Mouse (Mus musculus) layer of hippocampus, adult 8-10 months (tissue): ENCODE data around the gene Nfia. TPM values are rescaled to one million over a fixed set of nuclear protein-coding genes. Genes with fewer than 3 reads are reported as not detected.
A peak's percentile ranks its signal among the peaks of the same experiment; 100 is the strongest.

ENCODE experiments used
- DNase-seq, 2 experiments: peaks; one replicate each; pipeline ENCODE4 v3.0.0; 2022; ENCODE audit warnings: low spot score in 2 of 2
- total RNA-seq, 4 experiments: library from RNA; stranded (reverse); gene quantifications; 2 replicates each; pipeline ENCODE4 v1.2.4; 2022

Nfia gene
- total RNA-seq, result 100 to 1,000 TPM in 1 of 4 experiments, 10 to 100 TPM in 3; 94.9 to 110 (median 97.8) TPM

DNA sequence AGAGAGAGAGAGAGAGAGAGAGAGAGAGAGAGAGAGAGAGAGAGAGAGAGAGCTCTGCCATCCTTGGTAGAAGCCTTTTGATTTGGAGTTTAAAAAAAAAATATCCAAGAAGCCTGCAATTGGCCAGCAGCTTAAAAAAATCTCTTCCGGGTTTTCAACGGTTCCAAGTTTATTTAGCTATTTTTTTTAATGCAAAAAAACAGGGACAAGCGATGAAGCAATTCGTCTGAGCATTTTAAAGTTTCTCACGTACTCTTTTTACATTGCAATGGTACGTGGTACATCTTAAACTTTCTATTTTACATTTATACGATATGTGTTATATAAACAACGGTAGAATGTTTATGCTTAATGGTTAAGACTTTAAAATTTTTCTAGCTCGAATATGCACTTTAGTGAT is at the start of gene Nfia:
Nfia (plus strand) TSS at position 94 of the 400 bp plus-strand sequence.
- DNase-seq, result no peak

DNA sequence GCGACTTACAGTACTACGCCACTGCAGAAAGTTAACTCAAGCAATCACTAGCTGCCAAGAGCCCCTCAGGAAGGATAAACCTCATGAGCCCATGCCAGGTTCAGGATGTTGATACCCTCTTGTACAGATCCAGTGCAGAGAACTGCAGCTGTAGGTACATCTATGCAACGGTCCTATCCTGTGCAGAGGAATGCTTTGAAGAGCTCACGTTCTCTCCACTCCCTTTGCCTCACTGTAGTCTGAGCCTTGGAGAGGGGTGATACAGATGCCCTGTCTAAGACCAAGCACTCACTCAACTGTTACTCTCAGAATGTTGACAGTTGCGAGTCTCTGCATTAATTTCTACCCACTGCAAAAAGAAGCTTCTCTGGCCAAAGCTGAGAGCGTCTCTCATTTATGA is 49.2 kb upstream of the Nfia start:
- no peak for DNase-seq

DNA sequence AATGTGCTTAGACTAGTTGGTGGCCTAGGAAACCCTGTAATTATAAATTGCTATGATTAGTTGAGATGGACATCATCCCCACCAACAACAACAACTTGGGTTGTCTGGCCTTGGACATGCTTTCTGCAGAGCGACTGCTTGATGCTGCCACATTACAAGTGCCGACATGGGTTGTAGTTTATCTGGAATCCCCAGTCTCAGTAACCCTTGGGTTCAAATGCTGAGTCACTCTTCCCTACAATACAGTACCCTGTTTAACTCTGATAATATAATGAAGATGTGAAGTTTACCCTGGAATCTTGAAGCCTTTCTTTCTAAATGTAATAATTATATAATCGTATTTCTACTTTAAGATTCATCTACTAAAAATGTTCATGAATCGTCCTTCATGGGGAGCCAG is 44.0 kb upstream of the Nfia start:
- DNase-seq, result no peak

DNA sequence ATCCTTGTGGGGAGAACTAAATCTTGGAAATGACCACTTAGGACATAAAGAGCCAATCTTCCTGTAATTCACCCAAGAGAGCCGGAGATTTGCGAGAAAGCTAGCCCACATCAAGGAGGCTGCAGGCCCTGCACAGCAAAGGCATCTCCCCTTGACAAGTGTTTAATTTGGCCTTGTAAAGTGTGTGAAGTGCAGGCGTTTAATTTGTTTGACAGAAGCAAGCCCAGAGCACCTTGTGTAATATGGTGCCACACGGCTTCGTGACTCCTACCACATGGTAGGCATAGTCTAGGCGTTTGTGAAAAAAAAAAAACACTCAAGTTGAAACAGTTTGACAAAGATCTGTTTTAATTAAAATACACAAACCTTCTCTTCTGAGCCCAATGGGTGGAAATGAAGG is 42.5 kb upstream of the Nfia start:
- no peak for DNase-seq

DNA sequence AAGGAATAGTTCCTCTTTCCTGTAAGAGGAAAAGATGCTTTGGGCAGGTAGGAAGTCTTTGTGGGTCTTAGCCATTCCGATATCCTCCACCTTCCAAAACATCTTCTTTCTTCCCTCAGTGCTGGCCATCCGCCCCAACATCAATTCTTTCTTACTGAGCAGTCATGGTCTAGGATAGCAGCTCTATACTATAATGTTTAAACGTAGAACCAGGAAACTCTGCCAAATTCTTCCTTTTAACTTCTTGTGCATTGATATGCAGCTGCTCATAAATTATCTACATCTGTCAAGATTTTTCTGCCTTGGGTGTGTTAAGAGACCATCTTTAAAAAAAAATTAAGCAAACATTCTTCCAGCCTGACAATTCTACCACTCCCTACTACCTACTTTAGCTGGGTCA is 42.1 kb upstream of the Nfia start:
- no peak for DNase-seq

DNA sequence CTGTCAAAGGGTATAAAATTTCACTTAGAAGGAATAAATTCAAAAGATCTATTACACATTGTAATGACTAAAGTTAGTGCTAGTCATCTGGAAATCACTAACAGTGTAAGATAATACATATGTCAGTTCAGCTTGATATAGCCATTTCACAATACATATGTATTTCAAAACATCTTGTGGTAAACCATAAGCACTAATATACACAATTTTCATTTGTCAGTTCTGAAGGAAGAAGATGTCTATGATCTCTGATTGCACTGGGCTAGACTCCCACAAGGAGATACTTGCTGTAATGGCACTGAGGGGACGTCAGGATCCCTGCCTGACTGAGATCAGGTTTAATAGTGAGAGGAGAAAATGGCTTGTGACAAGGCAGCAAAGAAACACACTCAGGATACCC is 39.1 kb upstream of the Nfia start:
- DNase-seq, result no peak

DNA sequence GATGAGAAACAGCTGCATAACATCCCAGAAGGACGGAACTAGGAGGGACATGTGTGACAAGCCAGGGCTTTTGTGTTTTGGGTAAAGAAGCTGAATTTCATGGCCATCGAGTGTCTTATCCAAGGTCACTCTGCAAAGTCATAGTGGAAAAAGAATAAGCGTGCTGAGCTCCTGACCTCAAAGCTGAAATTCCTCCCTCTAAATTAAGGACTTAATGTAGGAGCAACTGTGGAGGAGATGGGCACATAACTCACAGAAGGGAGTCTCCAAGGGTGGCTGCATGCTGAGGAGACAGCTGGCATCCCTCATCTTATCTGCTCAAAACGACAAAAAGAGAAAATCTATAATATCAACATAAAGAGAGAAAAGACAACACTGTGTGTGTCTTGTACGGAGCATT is 28.6 kb upstream of the Nfia start:
- no peak for DNase-seq

DNA sequence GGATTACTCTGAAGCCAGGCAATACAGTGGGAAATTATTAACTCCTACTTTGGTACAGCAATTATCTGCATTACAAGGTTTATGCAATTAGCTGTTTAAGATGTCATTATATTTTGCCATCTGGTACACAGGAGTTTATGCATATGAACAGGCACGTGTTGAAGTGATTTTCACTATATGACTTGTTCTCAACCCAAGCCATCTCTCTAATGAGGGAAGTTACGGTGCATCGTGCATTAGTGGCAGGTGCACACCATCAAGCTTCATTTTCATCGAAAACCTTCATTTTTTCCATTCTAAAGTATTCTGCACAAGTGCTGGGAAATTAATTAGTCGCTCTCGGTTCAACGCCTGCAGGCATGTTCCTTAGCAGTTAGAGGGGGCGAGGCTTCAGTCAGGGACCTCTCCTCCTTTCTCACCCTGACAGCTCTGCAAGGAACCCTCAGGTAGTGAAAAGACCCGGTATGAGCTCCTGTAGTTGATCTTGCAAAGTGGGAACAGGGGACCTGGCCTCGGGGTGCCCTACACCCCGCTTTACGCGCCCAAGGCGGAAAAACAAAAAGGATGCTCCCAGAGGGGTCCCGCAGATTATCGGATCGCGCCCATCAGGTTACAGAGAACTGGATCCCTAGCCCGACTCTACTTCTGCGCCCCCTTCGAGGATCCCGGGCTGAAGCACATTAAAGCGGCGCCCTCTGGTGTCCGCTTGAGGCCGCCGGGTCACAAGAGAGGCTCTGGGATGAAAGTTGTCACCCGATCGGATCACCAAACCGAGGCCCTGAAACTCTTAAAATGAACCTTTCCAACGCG is 27.0 kb upstream of the Nfia start:
- peak; percentile 44 to 70 for DNase-seq

DNA sequence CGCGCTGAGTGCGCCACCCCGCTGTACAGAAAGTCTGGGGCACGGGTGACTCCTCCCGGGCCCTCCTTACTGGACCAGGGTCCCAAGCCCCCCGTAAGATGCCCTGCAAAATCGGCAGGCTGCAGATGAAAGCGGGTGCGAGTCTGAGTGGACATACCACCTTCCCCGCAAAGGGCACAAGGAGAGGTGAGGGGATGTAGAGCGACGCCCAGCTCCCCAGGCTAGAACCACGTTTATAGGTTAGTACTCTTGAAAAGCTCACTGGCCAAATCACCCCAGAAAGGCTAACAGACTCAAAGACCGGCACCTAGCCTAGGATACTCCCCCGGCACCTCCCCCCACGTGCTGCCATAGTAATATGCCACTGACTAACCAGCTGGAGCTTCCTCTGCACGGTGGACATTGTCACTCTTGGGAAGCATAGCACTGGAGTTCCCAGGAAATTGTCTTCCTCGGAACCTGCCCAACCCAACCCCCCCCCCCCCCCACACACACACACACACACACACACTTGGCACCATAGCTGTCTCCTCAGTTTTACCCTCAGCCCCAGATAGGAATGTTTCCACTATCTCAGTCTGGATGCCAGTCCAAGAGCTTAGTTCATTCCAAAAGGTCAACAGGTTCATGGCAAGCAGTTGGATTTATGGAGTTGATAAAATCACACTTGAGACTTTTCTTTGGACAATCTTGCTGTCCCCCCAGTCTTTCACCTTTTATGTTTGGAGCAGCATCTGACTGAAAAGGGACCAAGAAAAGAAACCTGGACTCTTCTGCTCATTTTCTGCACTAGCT is 26.2 kb upstream of the Nfia start:
- no peak for DNase-seq

DNA sequence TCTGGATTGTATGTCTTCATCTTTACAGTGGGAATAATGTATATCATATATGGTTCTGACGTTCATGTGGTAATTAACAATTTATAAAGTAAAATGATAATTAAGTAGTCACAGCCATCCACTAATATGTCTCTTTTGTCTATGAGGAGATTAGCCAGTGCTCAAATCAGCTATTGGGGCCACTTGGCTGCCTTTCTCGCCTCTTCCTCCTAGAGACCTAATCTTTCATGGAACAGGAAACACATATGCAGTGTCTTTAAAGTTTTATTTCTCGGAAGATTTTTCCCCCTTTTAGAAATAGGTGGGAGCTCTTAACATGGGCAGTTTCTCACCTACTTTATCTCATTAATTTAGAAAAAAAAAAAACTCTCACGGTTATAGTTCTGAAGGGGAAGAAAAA is 22.1 kb upstream of the Nfia start:
- no peak for DNase-seq

DNA sequence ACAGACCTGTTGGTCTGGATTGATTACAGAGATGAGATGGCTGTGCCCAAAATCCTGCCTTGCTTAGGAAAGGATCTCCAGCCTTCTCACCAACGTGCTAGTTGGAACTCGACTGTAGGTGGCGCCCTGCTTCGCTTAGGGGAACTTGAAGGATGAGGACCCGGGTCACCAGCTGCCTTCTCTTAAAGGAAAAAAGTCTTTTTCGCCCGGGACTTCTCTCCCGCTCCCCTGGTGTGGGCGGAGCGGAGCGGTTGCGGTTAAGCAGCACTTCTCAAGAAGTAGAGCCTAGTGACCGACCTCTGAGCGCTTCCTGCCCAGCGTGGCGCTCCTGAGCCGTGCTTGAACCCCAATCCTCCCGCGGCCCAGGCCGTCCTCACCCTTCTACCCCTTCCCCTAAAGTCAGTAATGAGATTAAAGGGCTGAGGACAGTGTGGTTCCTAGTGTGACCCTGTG is 21.5 kb upstream of the Nfia start:
- DNase-seq, result peak; percentile 77 to 84

DNA sequence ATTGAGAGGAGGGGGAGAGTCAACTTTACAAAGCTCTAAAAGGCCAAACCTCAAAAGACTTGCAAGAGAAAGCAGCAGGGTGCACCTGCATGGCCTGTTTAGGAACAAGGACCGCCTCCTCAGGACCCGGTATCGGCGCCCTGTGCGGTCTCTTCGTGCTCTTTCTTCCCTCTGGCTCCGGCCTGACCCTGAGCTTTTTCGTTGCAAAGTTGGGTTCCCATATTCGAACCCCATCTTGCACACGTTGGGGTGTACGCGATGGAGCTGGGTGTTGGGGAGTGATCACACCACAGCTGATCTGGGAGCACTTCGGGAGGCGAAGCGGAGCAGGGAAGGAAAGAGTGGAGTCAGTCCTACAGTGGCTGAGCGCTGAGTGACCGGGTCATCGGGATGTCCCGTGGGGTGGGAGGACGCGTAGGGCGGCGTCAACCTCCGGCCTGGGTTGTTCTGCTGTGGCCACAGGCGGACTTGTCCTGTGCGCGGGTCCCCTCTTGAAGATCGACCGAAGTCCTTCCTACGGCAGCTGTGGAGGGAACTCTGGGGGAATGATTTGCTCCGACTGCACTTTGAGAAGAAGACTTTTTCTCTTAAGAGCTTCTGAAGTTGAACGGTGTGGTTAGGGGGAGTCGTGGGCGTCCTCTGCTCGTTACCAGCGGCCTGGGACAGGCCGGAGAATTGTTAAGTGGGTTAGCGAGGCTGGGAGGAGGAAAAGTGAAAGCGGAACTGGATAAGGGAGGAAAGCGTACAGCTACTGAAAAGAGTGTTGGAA is 20.9 kb upstream of the Nfia start:
- peak in 1 of 2 experiments; percentile 24 for DNase-seq

DNA sequence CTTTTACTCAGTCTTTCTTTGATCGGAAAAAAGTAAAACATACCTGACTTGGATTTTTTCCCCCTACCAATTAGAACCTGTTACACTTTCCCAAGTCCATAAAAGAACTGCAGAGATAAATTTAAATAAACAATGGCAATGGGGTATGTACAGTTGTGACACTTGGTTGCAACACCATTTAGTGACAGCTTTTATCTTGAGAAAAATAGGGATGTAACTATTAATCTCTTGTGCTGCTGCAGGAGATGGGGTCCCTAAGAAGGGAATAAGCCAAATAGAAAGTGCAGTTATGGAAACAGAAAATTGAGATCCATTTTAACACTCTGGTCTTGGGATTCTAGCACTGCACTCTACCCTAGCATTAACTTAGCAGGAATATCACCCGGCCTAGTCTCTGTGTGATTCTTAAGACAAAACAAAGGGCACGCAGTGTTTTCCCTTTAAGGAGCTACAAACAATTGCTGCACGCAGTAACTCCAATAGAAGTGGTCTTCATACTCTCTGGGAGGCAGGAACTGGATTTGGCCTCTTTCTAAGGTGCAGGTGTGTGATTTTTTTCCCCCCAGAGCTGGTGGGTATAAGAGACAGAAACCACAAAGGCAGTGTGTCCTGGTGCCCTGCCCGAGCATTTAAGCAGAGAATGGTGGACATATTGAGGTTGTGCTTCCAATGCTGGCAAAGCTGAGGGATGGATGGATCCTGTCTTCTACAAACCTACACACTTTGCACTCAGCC is 20.1 kb upstream of the Nfia start:
- DNase-seq, result no peak

DNA sequence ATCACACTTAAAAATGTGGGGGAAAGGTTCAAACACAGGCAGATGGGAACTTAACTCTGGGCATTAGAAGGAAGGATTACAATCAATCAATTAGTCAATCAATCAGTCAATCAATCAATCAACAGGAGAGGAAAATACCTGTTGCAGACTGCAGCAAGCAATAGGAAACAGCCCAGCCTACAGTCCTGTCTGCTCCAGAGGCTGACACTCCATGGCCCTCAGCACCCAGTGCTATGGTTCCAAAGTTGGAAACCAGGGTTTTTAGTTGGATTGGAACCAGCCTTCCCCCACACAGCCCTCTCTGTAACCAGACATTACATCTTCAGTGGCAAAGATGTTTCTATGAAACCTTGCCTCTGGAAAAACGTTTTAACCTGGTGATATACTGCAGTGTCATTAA is 19.0 kb upstream of the Nfia start:
- DNase-seq, result no peak

DNA sequence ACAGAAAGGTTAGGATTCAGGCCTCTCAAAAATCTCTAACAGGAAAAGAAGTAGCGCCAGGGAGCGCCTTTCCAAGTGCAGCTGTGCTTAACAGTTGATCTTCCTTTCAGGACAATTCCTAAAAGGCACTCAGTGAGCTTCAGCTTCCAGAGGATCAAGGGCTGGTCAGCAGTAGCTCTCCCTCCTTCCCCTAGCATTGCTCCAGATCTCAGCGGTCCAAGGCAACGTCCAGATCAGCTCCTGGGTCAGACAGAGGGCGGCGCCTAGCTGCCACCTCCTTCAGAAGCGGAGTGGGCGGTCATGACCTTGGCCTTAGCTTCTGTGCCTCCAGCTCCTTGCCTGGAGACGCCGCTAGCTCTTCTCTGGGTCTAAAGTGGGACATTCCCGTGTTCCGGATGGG is 18.3 kb upstream of the Nfia start:
- DNase-seq, result no peak

DNA sequence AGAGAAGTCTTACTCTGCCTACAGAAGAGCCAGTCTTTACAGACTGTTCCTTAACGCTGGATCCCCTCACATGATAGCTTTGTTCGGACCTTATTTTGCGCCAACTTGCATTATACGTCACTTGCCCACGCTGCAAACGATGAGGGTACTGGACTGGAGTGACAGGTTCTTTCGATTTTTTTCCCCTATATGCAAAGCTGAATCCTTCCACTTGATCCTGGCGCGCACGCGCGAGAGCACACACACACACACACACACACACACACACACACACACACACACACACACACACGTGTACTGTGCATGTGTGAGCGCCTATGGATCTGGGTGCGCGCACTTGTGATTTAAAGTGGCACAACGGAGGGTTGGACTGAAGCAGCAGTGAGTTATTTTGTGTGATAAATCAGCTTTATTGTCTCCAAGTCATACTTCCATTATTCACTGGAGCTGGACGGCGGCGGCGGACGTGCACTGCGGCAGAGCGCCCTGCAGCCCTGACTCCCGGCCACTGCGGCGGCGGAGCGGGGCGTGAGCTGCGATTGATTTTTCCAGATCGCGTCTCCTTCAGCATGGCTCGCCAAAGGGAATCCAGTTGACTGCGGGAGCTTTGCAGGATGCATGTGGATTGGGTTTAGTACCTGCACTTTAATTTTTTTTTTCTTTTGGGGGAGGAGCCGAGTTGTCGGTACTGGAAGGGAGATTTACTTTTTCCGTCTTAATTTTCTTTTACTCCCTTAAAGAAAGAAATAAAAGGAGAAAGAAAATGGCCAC is 15.1 kb upstream of the Nfia start:
- peak in 1 of 2 experiments; percentile 71 for DNase-seq

DNA sequence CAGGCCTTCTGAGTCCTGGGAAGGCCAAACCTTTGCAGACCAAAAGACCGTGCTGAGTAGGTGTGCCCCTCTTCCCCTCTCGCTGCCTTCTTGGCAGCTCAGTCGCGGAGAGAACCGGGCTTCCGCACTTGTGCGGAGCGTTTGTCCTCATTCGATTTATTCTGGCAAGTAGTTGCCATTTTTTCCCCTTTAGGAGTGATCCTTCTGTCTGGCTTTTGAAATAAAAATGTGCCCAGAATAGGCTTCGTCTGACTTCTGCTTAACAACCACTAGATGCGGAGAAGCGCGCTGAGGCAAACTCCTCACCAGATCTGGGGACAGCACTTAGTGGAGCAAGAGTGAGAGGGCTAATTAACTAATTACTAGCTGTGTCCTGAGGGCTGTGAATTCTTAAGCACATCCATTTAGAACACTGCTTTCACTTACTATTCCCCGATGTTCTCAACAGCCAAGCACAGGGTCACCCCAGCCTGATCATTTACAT is 14.5 kb upstream of the Nfia start:
- peak in 1 of 2 experiments; percentile 51 for DNase-seq

DNA sequence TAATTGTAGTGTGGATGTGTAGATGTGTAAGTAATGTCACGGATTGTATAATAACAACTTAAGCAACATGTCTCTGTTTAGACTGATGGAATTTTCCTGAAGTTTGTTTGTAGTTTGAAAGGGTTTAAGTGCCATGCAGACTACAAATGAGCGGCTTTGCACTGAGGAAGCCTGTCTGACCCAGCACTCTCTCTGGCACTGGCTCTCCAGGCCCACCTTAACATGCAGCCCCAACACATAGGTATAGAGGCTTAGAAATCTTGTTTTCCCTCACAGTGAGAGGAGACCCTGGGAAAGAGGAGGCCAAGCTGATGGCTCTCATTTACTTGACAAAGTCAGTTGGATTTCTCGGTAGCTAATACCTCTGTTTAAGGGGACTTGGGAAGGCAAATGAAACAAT is 13.9 kb upstream of the Nfia start:
- no peak for DNase-seq

DNA sequence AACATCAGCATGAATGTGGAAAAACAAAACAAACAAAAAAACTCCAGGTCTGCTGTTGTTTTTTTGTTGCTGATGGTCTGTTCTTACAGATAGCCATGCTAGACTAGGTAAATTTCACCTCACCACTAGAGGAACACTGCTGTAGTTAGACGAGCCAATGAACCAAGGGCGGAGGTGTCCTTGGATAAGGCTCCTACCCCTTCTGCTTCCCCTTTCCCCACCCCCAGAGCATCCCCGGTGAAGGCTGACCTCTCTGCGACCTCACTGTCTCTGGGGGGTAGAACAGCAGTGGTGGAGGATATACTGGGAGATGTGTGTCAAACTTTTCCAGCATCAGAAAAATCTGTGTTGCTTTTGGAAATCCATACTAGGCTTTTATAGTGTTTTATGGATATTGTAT is 7.9 kb upstream of the Nfia start:
- DNase-seq, result no peak

DNA sequence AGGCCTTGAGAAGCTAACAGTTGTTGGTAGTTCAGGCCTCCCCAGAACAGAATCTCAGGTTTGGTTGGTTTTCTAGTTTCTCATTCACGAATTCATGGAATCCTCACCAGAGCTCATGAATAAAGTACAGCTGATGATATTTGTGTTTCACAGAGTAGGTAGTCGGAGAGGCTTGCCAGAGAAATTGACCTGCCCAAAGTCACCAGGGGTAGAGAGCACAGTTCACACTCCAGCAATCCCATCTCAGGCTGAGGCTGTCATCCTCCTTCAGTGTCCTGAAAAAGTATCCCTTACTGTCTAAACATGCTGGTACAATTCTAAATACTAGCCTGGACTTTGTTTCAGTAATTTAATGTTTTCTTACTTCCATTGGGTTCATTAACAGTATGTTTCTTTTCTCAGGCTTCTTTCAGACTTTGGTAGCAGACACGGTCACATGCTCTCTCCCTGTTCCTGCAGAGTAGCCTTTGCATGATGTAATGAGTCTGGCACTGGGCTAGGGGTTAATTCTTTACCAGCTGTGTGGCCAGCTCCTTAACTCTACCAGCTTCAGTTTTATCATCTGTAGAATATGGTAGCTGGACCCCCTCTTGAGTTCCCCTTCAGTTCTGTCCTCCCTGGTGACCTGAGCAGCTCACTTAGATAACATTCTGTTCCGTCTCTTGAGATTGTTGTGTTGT is 7.1 kb upstream of the Nfia start:
- no peak for DNase-seq
